Mouse (Mus musculus): ENCODE measurements around the gene Inppl1. TPM values are rescaled to one million over a fixed set of nuclear protein-coding genes. Genes with fewer than 3 reads are reported as not detected.

Inppl1 gene
- polyA plus RNA-seq, 1 experiment from 2014 or later, result 8.2 TPM

- Histone ChIP-seq H3K4me2 (ENCODE audit: low read length) (peak overlapping the region; percentile 63), H3K9me3 (replicated peaks; ENCODE audit: control insufficient read depth, low read length) (no peaks in the 10 kb centered on the region), H3K27me3 (replicated peaks; ENCODE audit: control insufficient read depth, insufficient read depth, low read length) (peaks cover 58% of the 10 kb centered on the region), H3K4me1 (ENCODE audit: control insufficient read depth, insufficient read depth, low read length) (peaks cover 5% of the 10 kb centered on the region; the same call in 1 of the 2 replicates), H3K4me3 (ENCODE audit: low read depth, low read length) (peak overlapping the region; percentile 35), H3K27ac (ENCODE audit: low read depth, low read length) (no peak overlapping the region), H3K9ac (ENCODE audit: low read length) (no peak overlapping the region), H3K36me3 (ENCODE audit: control insufficient read depth, insufficient read depth, low read length) (peaks cover 18% of the 10 kb centered on the region; the same call in 1 of the 2 replicates)
- ATAC-seq (no peak), DNase-seq (ENCODE audit: low spot score) (peak; percentile 45)
- whole genome bisulfite sequencing, result 3% methylated on average over 35 of the region's 35 CpGs
Observed at GRCm38 (mm10) chr7:101820295-101821030, 17.6 kb downstream of the Inppl1 start.

- DNase-seq (ENCODE audit: low spot score), result no peak
Observed at GRCm38 (mm10) chr7:101817861-101818401, 20.1 kb downstream of the Inppl1 start, which contains the start of gene Phox2a. Gene Phox2a, plus strand, starts transcription at chr7:101818313.

GRCm38 (mm10) chr7:101777053-101777452, 61.0 kb downstream of the Inppl1 start:
- 0 out of 2 replicates have a peak, but pooled peaks cover 2% of the 10 kb centered on the region for H3K4me1 ChIP-seq (ENCODE audit: control insufficient read depth, insufficient read depth, low read length)
- H3K9me3 ChIP-seq (replicated peaks; ENCODE audit: control insufficient read depth, low read length), result no peaks in the 10 kb centered on the region
- peaks cover 20% of the 10 kb centered on the region for H3K36me3 ChIP-seq (ENCODE audit: control insufficient read depth, insufficient read depth, low read length)
- 90% methylated on average over 1 of the region's 1 CpGs for WGBS
- no peak overlapping the region for H3K9ac ChIP-seq (ENCODE audit: low read length)
- no peaks in the 10 kb centered on the region for H3K27me3 ChIP-seq (replicated peaks; ENCODE audit: control insufficient read depth, insufficient read depth, low read length)
- DNase-seq (ENCODE audit: low spot score), result no peak
- no peak overlapping the region for H3K27ac ChIP-seq (ENCODE audit: low read depth, low read length)
- H3K4me2 ChIP-seq (ENCODE audit: low read length), result no peak overlapping the region
- H3K4me3 ChIP-seq (ENCODE audit: low read depth, low read length), result no peak overlapping the region
- no peak for ATAC-seq

More at GRCm38 (mm10) chr7:101817861-101818401, 20.1 kb downstream of the Inppl1 start, which contains the start of gene Phox2a:
- peaks cover 5% of the 10 kb centered on the region; the same call in 1 of the 2 replicates for H3K4me1 ChIP-seq (ENCODE audit: control insufficient read depth, insufficient read depth, low read length)
- H3K9me3 ChIP-seq (replicated peaks; ENCODE audit: control insufficient read depth, low read length), result no peaks in the 10 kb centered on the region
- no peak for ATAC-seq
- 2% methylated on average over 44 of the region's 45 CpGs for WGBS
- H3K27ac ChIP-seq (ENCODE audit: low read depth, low read length), result no peak within 1 kb of the TSS
- H3K27me3 ChIP-seq (replicated peaks; ENCODE audit: control insufficient read depth, insufficient read depth, low read length), result peaks cover 58% of the 10 kb centered on the region
- peak within 1 kb of the TSS; percentile 45 for H3K4me2 ChIP-seq (ENCODE audit: low read length)
- H3K36me3 ChIP-seq (ENCODE audit: control insufficient read depth, insufficient read depth, low read length), result no peaks in the 10 kb centered on the region
- peak within 1 kb of the TSS; percentile 21 for H3K4me3 ChIP-seq (ENCODE audit: low read depth, low read length)
- no peak within 1 kb of the TSS for H3K9ac ChIP-seq (ENCODE audit: low read length)

- DNase-seq (ENCODE audit: low spot score), result peak; percentile 56
- Histone ChIP-seq H3K4me2 (ENCODE audit: low read length) (no peak overlapping the region), H3K36me3 (ENCODE audit: control insufficient read depth, insufficient read depth, low read length) (peaks cover 4% of the 10 kb centered on the region; the same call in 1 of the 2 replicates), H3K4me1 (ENCODE audit: control insufficient read depth, insufficient read depth, low read length) (0 out of 2 replicates have a peak, but pooled peaks cover 2% of the 10 kb centered on the region), H3K9me3 (replicated peaks; ENCODE audit: control insufficient read depth, low read length) (no peaks in the 10 kb centered on the region), H3K9ac (ENCODE audit: low read length) (no peak overlapping the region), H3K27ac (ENCODE audit: low read depth, low read length) (no peak overlapping the region), H3K27me3 (replicated peaks; ENCODE audit: control insufficient read depth, insufficient read depth, low read length) (no peaks in the 10 kb centered on the region), H3K4me3 (ENCODE audit: low read depth, low read length) (no peak overlapping the region)
- ATAC-seq, result no peak
- WGBS, result 30% methylated on average over 8 of the region's 8 CpGs
Observed at GRCm38 (mm10) chr7:101772687-101773086, 65.3 kb downstream of the Inppl1 start.

Small RNAs within 50 kb of the gene (microRNA-seq; reads per million reads assigned to microRNA genes)
- not detected for gene Gm22655

Other genes starting within 250 kb of the Inppl1 start
- 31.9 and 44.1 TPM in 2 replicates for gene Clpb, start 174.6 kb downstream of the Inppl1 start, polyA plus RNA-seq (2014; fragmentation: Nextera tagmentation; extraction: Ambion mirVana)
- not detected in 2 replicates for gene Phox2a, start 19.9 kb downstream of the Inppl1 start, polyA plus RNA-seq (2014; fragmentation: Nextera tagmentation; extraction: Ambion mirVana)
- gene Folr2, start 19.0 kb upstream of the Inppl1 start, polyA plus RNA-seq (2014; fragmentation: Nextera tagmentation; extraction: Ambion mirVana), result 1.1 and 1.8 TPM in 2 replicates
- gene Anapc15, start 25.5 kb upstream of the Inppl1 start, polyA plus RNA-seq (2014; fragmentation: Nextera tagmentation; extraction: Ambion mirVana), result 75.0 and 87.6 TPM in 2 replicates
- 26.1 and 30.6 TPM in 2 replicates for gene Folr1, start 32.6 kb upstream of the Inppl1 start, polyA plus RNA-seq (2014; fragmentation: Nextera tagmentation; extraction: Ambion mirVana)
- 181 and 201 TPM in 2 replicates for gene Lamtor1, start 67.7 kb upstream of the Inppl1 start, polyA plus RNA-seq (2014; fragmentation: Nextera tagmentation; extraction: Ambion mirVana)
- gene Tomt, start 68.1 kb upstream of the Inppl1 start, polyA plus RNA-seq (2014; fragmentation: Nextera tagmentation; extraction: Ambion mirVana), result 0.18 and 0.36 TPM in 2 replicates
- gene Lrrc51, start 95.7 kb upstream of the Inppl1 start, polyA plus RNA-seq (2014; fragmentation: Nextera tagmentation; extraction: Ambion mirVana), result 9.6 and 12.9 TPM in 2 replicates
- gene Numa1, start 95.9 kb upstream of the Inppl1 start, polyA plus RNA-seq (2014; fragmentation: Nextera tagmentation; extraction: Ambion mirVana), result 72.4 and 74.4 TPM in 2 replicates
- gene Il18bp, start 180.5 kb upstream of the Inppl1 start, polyA plus RNA-seq (2014; fragmentation: Nextera tagmentation; extraction: Ambion mirVana), result 2.0 and 2.9 TPM in 2 replicates
- gene Rnf121, start 227.2 kb upstream of the Inppl1 start, polyA plus RNA-seq (2014; fragmentation: Nextera tagmentation; extraction: Ambion mirVana), result 33.9 and 35.2 TPM in 2 replicates
- gene Xndc1, start 227.3 kb upstream of the Inppl1 start, polyA plus RNA-seq (2014; fragmentation: Nextera tagmentation; extraction: Ambion mirVana), result 19.0 and 23.5 TPM in 2 replicates
- gene Xntrpc, start 227.5 kb upstream of the Inppl1 start, polyA plus RNA-seq (2014; fragmentation: Nextera tagmentation; extraction: Ambion mirVana), result 0.99 and 1.3 TPM in 2 replicates
- gene Trpc2, start 244.9 kb upstream of the Inppl1 start, polyA plus RNA-seq (2014; fragmentation: Nextera tagmentation; extraction: Ambion mirVana), result not detected in 2 replicates

Measured in forebrain, embryonic 14.5 days (tissue).